ENCODE assay signal across 24 mouse cellular contexts in the genomic region with DNA sequence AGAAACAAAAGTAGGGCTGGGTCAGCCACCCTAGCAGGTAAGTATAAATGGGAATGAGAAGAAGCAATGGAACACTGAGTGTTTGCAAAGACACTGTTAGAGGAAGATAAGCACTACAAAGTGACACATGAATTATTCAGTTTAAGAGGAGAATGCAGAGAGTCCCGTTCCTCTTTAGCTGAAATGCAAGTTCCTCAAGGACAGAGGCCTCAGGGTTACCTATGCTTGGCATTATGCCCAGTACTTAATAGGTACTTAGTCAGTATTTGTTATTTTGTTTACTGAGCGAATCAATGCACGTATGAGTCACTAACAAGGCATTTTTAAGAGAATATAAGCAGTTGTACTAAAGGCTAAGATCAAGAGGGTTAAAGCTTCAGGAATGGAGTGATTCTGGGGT.
DNase-seq lines count a peak whose midpoint lies in the region; ATAC-seq and TF ChIP-seq lines count a peak whose summit lies in the region.
"Had no signal": no experiment of that assay in that cellular context is flagged by ENCODE, and none has a peak within 500 bp of the region (broad histone marks: within the 10 kb centered on the region; RNA-seq: fewer than 3 reads in every experiment).

No protein-coding gene starts in this region.

- H3K27ac ChIP-seq in kidney, postnatal 0 days: no peak overlapping the region
- H3K27ac ChIP-seq in kidney, embryonic 14.5 days (ENCODE audit: low read depth, low read length): no peak overlapping the region
- no peak overlapping the region for H3K27ac ChIP-seq in stomach, postnatal 0 days (replicated peaks)
- H3K27ac ChIP-seq: embryonic facial prominence, embryonic 12.5 days; embryonic facial prominence, embryonic 15.5 days; forebrain, embryonic 10.5 days; forebrain, embryonic 12.5 days had no signal

- H3K36me3 ChIP-seq in kidney, postnatal 0 days (ENCODE audit: insufficient read depth, low read length): no peaks in the 10 kb centered on the region
- no peaks in the 10 kb centered on the region for H3K36me3 ChIP-seq in kidney, embryonic 14.5 days (ENCODE audit: control insufficient read depth, insufficient read depth, low read length)
- H3K36me3 ChIP-seq in stomach, postnatal 0 days (ENCODE audit: control insufficient read depth, insufficient read depth, low read length): no peaks in the 10 kb centered on the region
- H3K36me3 ChIP-seq: embryonic facial prominence, embryonic 12.5 days; embryonic facial prominence, embryonic 15.5 days; forebrain, embryonic 10.5 days; forebrain, embryonic 12.5 days; G1E had no signal

- no peak for ATAC-seq in kidney, postnatal 0 days (replicated peaks; ENCODE audit: low FRiP score, low read depth)
- no peak for ATAC-seq in kidney, embryonic 14.5 days (ENCODE audit: low FRiP score, low TSS enrichment)
- peak; percentile 67 for ATAC-seq in stomach, postnatal 0 days (ENCODE audit: low FRiP score, low TSS enrichment)
- ATAC-seq: activated CD4-positive, CD25-positive, alpha-beta regulatory T cell, adult 4 months; forebrain, embryonic 14.5 days; forebrain, embryonic 16.5 days; Patski had no signal

- H3K4me1 ChIP-seq in kidney, postnatal 0 days (replicated peaks; ENCODE audit: insufficient read depth, low read length): no peaks in the 10 kb centered on the region
- H3K4me1 ChIP-seq in kidney, embryonic 14.5 days (ENCODE audit: control insufficient read depth, insufficient read depth, low read length): no peaks in the 10 kb centered on the region
- no peaks in the 10 kb centered on the region for H3K4me1 ChIP-seq in stomach, postnatal 0 days (replicated peaks; ENCODE audit: control insufficient read depth, insufficient read depth)
- H3K4me1 ChIP-seq: embryonic facial prominence, embryonic 12.5 days; embryonic facial prominence, embryonic 15.5 days; forebrain, embryonic 10.5 days; forebrain, embryonic 12.5 days had no signal

- WGBS in kidney, postnatal 0 days: 44% methylated on average over 3 of the region's 3 CpGs
- WGBS in kidney, embryonic 14.5 days: 69% methylated on average over 3 of the region's 3 CpGs
- WGBS in stomach, postnatal 0 days: 48% methylated on average over 3 of the region's 3 CpGs

- H3K27me3 ChIP-seq in kidney, postnatal 0 days (ENCODE audit: insufficient read depth, low read length): no peaks in the 10 kb centered on the region
- no peaks in the 10 kb centered on the region for H3K27me3 ChIP-seq in kidney, embryonic 14.5 days (ENCODE audit: control insufficient read depth, insufficient read depth, low read length)
- H3K27me3 ChIP-seq in stomach, postnatal 0 days (ENCODE audit: control insufficient read depth, insufficient read depth, low read length): no peaks in the 10 kb centered on the region
- H3K27me3 ChIP-seq: embryonic facial prominence, embryonic 12.5 days; embryonic facial prominence, embryonic 15.5 days; forebrain, embryonic 12.5 days had no signal

- no peak overlapping the region for H3K9ac ChIP-seq in kidney, postnatal 0 days (ENCODE audit: low read depth, low read length)
- H3K9ac ChIP-seq in kidney, embryonic 14.5 days (ENCODE audit: low read depth, low read length): no peak overlapping the region
- H3K9ac ChIP-seq in stomach, postnatal 0 days (ENCODE audit: low read length): no peak overlapping the region
- H3K9ac ChIP-seq: embryonic facial prominence, embryonic 12.5 days; embryonic facial prominence, embryonic 15.5 days; forebrain, embryonic 12.5 days had no signal

- TF ChIP-seq CTCF in kidney, postnatal 0 days (IDR thresholded peaks at IDR 0.05; ENCODE audit: low read depth): no peak
- TF ChIP-seq CTCF in stomach, postnatal 0 days (IDR thresholded peaks at IDR 0.05; ENCODE audit: low read depth): no peak

- TF ChIP-seq EP300 in stomach, postnatal 0 days (optimal IDR thresholded peaks at IDR 0.05): no peak

- no peak overlapping the region for H3K4me3 ChIP-seq in kidney, postnatal 0 days (replicated peaks; ENCODE audit: low read depth, low read length)
- H3K4me3 ChIP-seq in kidney, embryonic 14.5 days (ENCODE audit: low read length): no peak overlapping the region
- H3K4me3 ChIP-seq in stomach, postnatal 0 days (ENCODE audit: low read depth, low read length): no peak overlapping the region
- H3K4me3 ChIP-seq: embryonic facial prominence, embryonic 12.5 days; embryonic facial prominence, embryonic 15.5 days; erythroblast, embryonic 14.5 days; forebrain, embryonic 10.5 days; forebrain, embryonic 12.5 days had no signal

- no peak overlapping the region for H3K4me2 ChIP-seq in kidney, postnatal 0 days (ENCODE audit: low read length)
- no peak overlapping the region for H3K4me2 ChIP-seq in kidney, embryonic 14.5 days (replicated peaks; ENCODE audit: low read depth, low read length)
- no peak overlapping the region for H3K4me2 ChIP-seq in stomach, postnatal 0 days (replicated peaks; ENCODE audit: low read depth)
- H3K4me2 ChIP-seq: embryonic facial prominence, embryonic 12.5 days; embryonic facial prominence, embryonic 15.5 days; forebrain, embryonic 12.5 days had no signal

- DNase-seq in kidney, postnatal 0 days (ENCODE audit: low spot score): peak; percentile 7
- DNase-seq in R1 (ENCODE audit: low read depth, low spot score): peak; percentile 38
- no peak for DNase-seq in stomach, postnatal 0 days (ENCODE audit: low spot score)
- DNase-seq in embryo, embryonic 11 days: no peak
- no peak for DNase-seq in lung, postnatal 4 days
- DNase-seq: adrenal gland, adult 8-10 months; adrenal gland, postnatal 14 days; adrenal gland, postnatal 36 days; cerebellum, adult 11-12 months; cerebellum, adult 2 months; cerebellum, adult 9-10 months; cerebellum, postnatal 10 days; cerebellum, postnatal 25 days had no signal

- H3K9me3 ChIP-seq in kidney, postnatal 0 days (replicated peaks; ENCODE audit: low read length): no peaks in the 10 kb centered on the region
- H3K9me3 ChIP-seq in kidney, embryonic 14.5 days (ENCODE audit: control insufficient read depth, low read length): no peaks in the 10 kb centered on the region
- no peaks in the 10 kb centered on the region for H3K9me3 ChIP-seq in stomach, postnatal 0 days (ENCODE audit: control insufficient read depth, low read length)
- H3K9me3 ChIP-seq: embryonic facial prominence, embryonic 12.5 days; embryonic facial prominence, embryonic 15.5 days; forebrain, embryonic 10.5 days; forebrain, embryonic 12.5 days; G1E had no signal

Comparison
In these comparisons a context has a peak if more than half of its experiments do, and no peak if none do; other contexts are left out.
1. DNase-seq: peak in kidney, postnatal 0 days (single experiment) and R1 (single experiment); none in stomach, postnatal 0 days (single experiment), embryo, embryonic 11 days (single experiment) and lung, postnatal 4 days (0 of 2).